Mouse (Mus musculus) Patski (cell line): ENCODE data around the gene Tjp1. TPM values are rescaled to one million over a fixed set of nuclear protein-coding genes. Genes with fewer than 3 reads are reported as not detected.

Source experiments
- ATAC-seq: fragments of 100-300 bp; one replicate; pipeline ENCODE4 v1.8.0; 2021
- CTCF ChIA-PET: fragments of 350-600 bp; sonication (Branson Sonifier 250); formaldehyde crosslinking; loops from one replicate; lab custom pipeline; 2022; ENCODE audit warnings: inconsistent platforms; lab: Charles Lee
- POLR2A ChIA-PET: fragments of 350-600 bp; sonication (Branson Sonifier 250); formaldehyde crosslinking; loops from one replicate; lab custom pipeline; 2022; ENCODE audit warnings: antibody characterized with exemption, inconsistent platforms; lab: Charles Lee
- DNase-seq: peaks from one replicate; pipeline ENCODE4 v3.0.0-alpha.2; 2011; ENCODE audit warnings: low read depth, low spot score
- H3K27me3 ChIP-seq: fragments of 371-371 bp; one replicate; pipeline ENCODE4 v1.5.1; 2021
- CTCF ChIP-seq: fragments of 100-300 bp; IDR thresholded peaks from one replicate; pipeline ENCODE4 v1.5.1; 2021
- in situ Hi-C: fragments of 300-500 bp; cut with MboI; formaldehyde crosslinking; loops from 3 replicates; pipeline ENCODE4 v1.11.1; 2018; ENCODE audit warnings: low pct_unique_long_range_greater_than_20kb, mixed read lengths
- polyA plus RNA-seq: library from polyadenylated mRNA; unstranded; gene quantifications from one replicate; pipeline ENCODE4 v1.2.3, GENCODE M21; 2021

Tjp1 gene
- polyA plus RNA-seq, 1 experiment from 2014 or later: 67.3 TPM

DNA sequence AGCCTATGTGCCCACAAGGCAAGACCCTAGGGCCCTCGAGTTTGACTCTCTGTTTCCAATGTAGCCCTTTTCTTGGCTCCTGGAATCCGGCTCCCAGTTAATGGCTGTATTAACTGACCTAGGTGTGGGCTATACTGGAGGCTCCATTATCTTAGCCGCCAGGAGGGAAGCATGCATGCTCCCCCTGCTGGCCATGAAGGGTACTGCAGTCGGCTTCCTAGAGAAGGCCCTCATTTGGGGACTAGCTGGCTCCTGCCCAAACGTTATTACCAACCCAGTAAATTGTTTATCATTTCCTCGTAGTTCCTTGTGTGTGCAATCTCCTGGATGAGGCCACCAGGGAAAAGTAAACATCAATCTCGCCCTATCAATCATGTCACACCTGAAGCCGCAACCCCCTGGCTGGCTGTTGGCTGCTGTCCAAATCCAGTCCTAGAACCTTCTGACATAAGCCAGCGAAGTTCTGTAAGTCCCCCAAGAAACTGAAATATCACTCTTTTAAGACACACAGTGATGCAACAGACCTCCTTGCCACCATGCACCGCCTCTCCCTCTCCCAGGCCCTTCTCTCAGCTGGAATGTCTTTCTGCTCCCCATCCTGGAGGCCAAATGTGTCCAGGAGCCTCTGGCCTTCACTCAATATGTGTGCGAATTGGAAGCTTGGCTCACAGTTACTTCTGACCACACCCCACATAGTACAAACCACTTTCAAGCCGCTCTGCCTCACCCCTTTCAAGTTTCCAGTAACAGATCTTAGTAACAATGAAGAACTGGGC is 7.6 kb downstream of the Tjp1 start:
- ChIA-PET CTCF (interaction anchor here (0.6 to 2.7 kb wide), 5 partner anchors 10 to 201 kb away, joined by 3 to 17 read pairs (median 3); no protein-coding TSS in a partner anchor), POLR2A (no interaction called here)
- H3K27me3 ChIP-seq: no peaks in the 10 kb centered on the region
- DNase-seq: no peak
- in situ Hi-C loops: no loop called here
- TF ChIP-seq CTCF: peak; percentile 75
- peak; percentile 39 for ATAC-seq

- DNase-seq (no peak), ATAC-seq (no peak)
- CTCF ChIA-PET: interaction anchor here (1.4 to 2.1 kb wide), 2 partner anchors 109 to 199 kb away, joined by 3 to 8 read pairs; no protein-coding TSS in a partner anchor
- no peak for TF ChIP-seq CTCF
- POLR2A ChIA-PET: interaction anchor here (1.8 kb wide), 1 partner anchor 14 kb away, joined by 5 read pairs; no protein-coding TSS in a partner anchor
- in situ Hi-C loops: no loop called here
- H3K27me3 ChIP-seq: no peaks in the 10 kb centered on the region
These were observed 10.7 kb downstream of the Tjp1 start for GRCm38 (mm10) chr7:65516903-65517302.

DNA sequence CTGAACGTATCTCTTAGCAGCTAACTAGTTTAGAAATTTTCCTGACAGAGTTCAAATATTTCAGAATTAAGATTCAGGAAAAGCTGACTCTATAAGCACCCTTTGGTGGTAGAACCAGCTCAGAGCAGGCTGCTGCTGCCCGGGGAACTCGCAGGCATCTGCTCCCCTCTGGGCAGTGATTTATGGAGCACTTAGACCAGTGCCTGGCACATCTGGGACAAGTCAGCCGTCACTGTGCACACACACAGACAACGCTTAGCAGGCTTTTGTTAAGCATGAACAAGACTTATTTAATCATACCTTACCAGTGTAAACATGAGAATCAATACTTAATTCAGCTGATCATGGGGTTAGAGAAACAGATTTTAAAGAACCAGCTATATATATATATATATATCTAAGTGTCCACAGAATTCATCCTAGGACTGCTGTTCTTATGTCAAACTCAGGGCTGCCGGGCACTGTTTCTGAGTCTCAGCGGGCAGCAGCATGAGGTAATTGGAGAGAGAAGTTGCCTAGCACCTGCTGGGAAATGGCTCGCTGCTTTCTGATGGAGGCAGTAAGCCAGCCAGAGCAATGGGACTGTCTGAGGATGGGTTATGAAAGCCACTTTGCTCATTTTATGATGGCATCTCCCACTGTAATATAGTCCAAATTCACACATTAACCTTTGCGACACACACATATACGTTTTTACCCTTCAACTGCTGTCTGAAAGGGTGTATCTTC is 14.0 kb downstream of the Tjp1 start:
- H3K27me3 ChIP-seq: no peaks in the 10 kb centered on the region
- CTCF ChIA-PET: no interaction called here
- TF ChIP-seq CTCF: no peak
- no peak for ATAC-seq
- in situ Hi-C loops: no loop called here
- POLR2A ChIA-PET: no interaction called here
- DNase-seq: no peak

DNA sequence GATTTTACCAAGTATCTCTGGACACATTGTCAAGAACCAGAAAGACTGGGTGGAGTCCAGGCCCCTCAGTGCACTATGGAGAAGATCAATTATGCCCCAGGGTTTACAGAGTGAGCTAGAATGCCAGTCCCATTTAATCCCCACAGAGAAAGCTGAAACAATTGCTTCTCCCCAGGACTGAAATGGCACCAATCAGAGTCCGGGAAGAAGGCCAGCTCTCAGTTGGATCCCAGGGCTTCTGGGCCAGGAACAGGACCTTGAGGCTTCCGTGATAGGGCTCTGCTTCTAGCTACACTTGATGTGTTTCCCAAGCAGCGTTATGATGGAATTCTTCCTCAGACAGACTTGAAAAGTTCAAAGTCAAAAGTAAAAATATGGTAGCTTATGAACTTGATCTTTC is 18.2 kb downstream of the Tjp1 start:
- POLR2A ChIA-PET: no interaction called here
- ATAC-seq: no peak

GRCm38 (mm10) chr7:65507341-65507740 is 20.2 kb downstream of the Tjp1 start:
- DNase-seq: no peak
- ChIA-PET CTCF (no interaction called here), POLR2A (interaction anchor here (0.5 to 0.6 kb wide), 2 partner anchors 74 to 191 kb away, joined by 3 to 4 read pairs; no protein-coding TSS in a partner anchor)
- TF ChIP-seq CTCF: no peak
- in situ Hi-C loops: no loop called here
- no peak for ATAC-seq
- no peaks in the 10 kb centered on the region for H3K27me3 ChIP-seq

More for the DNA sequence above, 18.2 kb downstream of the Tjp1 start:
- no peak for TF ChIP-seq CTCF
- no peak for DNase-seq
- CTCF ChIA-PET: interaction anchor here (1.4 kb wide), 1 partner anchor 11 kb away, joined by 5 read pairs; no protein-coding TSS in a partner anchor
- in situ Hi-C loops: no loop called here
- no peaks in the 10 kb centered on the region for H3K27me3 ChIP-seq

DNA sequence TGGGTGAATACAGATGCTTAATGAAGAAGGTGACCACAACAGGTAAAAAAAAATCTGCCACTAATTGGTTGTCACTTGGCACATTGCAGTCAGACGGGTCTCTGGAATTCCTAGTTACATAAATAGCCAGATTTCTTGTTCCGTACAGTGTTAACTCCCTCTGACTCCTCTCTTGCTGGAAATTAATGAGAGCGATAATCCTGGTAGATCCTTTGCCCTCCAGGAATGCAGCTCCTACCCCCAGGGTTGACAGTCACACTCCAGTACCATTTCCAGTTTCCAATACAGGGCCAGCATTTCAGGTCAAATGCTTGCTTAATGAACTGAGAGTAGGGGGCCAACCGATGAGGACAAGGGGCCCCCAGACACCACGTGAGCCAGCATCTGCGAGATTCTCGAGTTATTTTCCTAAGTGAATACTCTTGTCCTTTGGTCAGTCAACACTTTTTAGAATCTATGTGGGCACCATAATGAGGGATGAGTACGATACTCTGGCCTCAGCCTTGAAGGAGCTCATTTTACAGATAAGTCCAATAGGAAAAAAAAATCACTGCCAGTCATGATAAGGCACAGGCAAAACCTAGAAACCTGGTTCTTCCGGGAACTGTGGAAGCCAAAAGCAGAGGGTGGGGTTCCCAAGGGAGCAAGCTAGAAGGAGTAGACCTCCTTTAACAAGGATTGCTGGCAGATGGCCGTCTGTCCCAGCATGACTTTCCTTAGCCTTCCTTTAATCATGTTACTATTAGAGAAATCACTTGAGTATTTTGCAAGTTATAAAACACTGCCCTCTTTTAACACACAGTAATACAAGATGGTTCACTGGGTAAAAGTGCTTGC is 24.9 kb downstream of the Tjp1 start:
- CTCF ChIA-PET: interaction anchor here (4.7 kb wide), 1 partner anchor 184 kb away, joined by 26 read pairs; no protein-coding TSS in a partner anchor
- ATAC-seq (peak; percentile 94), DNase-seq (peak; percentile 79)
- POLR2A ChIA-PET: interaction anchor here (0.7 kb wide), 1 partner anchor 14 kb away, joined by 5 read pairs; no protein-coding TSS in a partner anchor
- in situ Hi-C loops: loop anchor here (5.0 kb wide), 1 partner anchor 135 kb away; no protein-coding TSS in a partner anchor
- TF ChIP-seq CTCF: no peak
- H3K27me3 ChIP-seq: no peaks in the 10 kb centered on the region

DNA sequence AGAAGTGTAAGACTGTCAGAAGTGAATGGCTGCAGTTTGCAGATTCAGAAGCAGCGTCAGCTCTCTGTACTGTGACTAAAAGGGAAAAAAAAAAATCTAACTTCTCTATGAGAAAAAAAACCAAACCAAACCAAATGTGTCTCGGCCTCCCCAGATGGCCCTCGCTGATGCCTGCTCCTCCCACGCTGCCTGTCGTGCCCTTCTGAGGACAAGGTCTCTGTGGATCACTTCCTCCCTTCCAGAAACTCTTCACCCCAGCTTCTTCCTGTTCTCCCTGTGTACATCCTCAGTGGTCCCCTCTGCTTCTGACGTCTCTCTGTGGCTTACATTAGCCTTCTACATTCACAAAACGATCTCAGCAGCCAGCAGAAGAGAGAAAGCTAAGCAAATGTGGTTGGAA is 26.8 kb downstream of the Tjp1 start:
- H3K27me3 ChIP-seq: no peaks in the 10 kb centered on the region
- TF ChIP-seq CTCF: no peak
- ChIA-PET CTCF (interaction anchor here (0.9 to 4.7 kb wide), 6 partner anchors 11 to 183 kb away, joined by 3 to 26 read pairs (median 4); no protein-coding TSS in a partner anchor), POLR2A (interaction anchor here (1.9 kb wide), 1 partner anchor 181 kb away, joined by 4 read pairs; no protein-coding TSS in a partner anchor)
- in situ Hi-C loops: loop anchor here (5.0 kb wide), 1 partner anchor 137 kb away; no protein-coding TSS in a partner anchor
- no peak for ATAC-seq
- DNase-seq: no peak

DNA sequence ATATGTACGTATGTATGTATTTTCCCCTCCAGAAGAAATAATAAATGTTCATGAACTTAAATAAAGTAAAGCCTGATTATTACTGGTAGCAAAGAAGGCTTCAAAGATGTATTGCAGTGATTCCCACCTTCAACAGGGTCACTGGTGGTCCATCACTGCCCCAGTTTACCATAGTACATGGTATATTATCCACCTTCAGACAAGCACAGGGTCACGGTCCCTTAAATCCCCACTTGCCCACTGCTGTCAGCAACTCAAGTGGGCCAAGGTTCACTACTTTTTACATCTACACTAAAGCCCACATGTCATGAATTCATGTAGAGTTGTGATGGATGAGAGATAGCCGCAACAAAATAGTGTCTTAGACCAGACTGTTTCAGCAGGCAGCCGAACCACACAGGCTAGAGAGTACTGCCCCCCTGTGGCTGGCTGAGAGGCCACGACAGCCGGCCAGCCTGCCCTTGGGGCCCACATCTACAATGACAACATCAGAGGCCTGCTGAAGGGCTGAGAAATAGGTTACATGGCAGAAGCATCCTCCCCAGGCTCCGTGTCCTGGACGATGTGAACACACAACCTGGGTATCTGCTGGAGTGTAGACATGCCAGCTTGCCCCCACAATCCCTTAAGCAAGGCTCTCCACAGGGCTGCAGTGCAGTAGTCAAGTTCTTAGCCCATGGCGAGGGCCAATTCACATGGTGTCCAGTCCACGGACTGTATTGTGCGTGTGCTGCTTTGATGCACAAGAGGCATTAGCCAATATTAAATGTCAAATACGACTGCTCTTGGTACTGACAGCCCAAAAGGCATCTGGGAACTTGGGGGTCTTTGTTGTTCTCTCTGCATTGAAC is 29.6 kb downstream of the Tjp1 start:
- POLR2A ChIA-PET: interaction anchor here (0.7 kb wide), 1 partner anchor 747 kb away, joined by 3 read pairs; no protein-coding TSS in a partner anchor
- ATAC-seq (peak; percentile 48), DNase-seq (no peak)
- CTCF ChIA-PET: interaction anchor here (0.9 to 2.3 kb wide), 3 partner anchors 9 to 178 kb away, joined by 3 to 6 read pairs (median 3); no protein-coding TSS in a partner anchor
- no peaks in the 10 kb centered on the region for H3K27me3 ChIP-seq
- TF ChIP-seq CTCF: peak; percentile 95
- in situ Hi-C loops: loop anchor here (25.0 kb wide), 1 partner anchor 136 kb away; no protein-coding TSS in a partner anchor
